Mouse (Mus musculus) fat pad, adult 2 months (tissue): ENCODE measurements around the gene Gm28305.
A peak's percentile ranks its signal among the peaks of the same experiment; 100 is the strongest.

Source experiments
- DNase-seq: peaks from one replicate; pipeline ENCODE4 v3.0.0-alpha.2; 2011; ENCODE audit warnings: low read depth, low spot score; ENCODE audit errors: extremely low read depth

The Gm28305 gene

DNA sequence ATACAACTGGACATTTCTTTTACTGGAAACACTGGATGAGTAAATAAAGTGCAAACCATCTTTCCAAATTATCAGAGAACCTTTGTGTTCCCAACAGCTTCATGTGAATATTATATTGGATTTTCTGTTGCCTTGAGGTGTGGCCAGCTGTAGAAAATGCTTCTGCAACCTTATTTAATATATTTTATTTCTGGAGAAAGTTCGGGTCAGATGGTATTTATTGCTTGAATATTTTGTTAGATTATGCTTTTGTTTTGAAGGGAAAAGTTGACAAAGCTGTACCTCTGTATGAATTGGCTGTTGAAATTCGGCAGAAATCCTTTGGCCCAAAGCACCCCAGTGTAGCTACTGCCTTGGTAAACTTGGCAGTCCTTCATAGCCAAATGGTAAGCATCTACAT is at the start of gene Gm28305:
Gene Gm28305 (plus strand): TSS at position 301 of the 400 bp plus-strand sequence.
- no peak for DNase-seq

DNA sequence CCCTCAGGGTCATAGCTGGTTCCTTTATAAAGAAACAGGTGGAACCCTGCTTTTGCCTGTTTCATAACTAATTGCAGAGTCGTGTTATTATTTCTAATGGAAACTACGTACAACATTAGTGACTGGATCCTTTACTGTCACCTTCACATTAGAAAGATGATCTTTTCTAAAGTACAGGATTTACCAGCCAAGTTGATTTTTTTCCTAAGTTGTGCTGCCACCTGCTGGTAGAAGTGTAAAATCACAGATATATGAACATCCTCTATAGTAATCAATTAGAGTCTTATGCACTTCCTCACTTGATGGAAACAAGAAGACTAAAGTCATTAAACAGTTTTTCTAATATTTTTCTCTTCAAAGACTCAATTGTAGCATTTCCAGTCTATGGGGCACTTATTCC is 44.0 kb upstream of the Gm28305 start:
- no peak for DNase-seq

- no peak for DNase-seq
Measured at GRCm38 (mm10) chr9:104000601-104001000, 39.9 kb upstream of the Gm28305 start.

GRCm38 (mm10) chr9:104001921-104002859 is 38.3 kb upstream of the Gm28305 start, which contains the start of gene Nphp3:
Gene Nphp3, plus strand, starts transcription at chr9:104002544.
- peak; percentile 98 for DNase-seq

- no peak for DNase-seq
Measured at GRCm38 (mm10) chr9:104002913-104003330, 37.5 kb upstream of the Gm28305 start.

DNA sequence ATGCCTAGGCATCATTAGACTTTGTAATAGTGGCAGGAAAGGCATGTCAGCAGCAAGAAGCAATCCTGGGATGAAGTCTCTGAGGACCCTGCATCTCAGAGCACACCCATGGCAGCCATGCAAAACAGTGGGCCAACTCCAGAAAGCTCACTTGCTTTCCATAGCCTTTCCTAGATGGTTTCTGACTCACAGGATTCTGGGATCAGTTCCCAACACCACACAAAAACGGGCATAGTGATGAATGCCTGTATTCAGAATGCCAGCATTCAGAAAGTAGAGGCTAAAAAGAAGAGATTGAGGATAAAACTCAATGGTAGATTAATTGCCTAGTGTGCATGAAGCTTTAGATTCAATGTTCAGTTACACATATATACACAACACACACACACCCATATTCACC is 25.9 kb upstream of the Gm28305 start:
- no peak for DNase-seq

- DNase-seq = no peak
Measured at GRCm38 (mm10) chr9:104021026-104021425, 19.4 kb upstream of the Gm28305 start.

- DNase-seq = no peak
Measured at GRCm38 (mm10) chr9:104027186-104027585, 13.3 kb upstream of the Gm28305 start.

DNA sequence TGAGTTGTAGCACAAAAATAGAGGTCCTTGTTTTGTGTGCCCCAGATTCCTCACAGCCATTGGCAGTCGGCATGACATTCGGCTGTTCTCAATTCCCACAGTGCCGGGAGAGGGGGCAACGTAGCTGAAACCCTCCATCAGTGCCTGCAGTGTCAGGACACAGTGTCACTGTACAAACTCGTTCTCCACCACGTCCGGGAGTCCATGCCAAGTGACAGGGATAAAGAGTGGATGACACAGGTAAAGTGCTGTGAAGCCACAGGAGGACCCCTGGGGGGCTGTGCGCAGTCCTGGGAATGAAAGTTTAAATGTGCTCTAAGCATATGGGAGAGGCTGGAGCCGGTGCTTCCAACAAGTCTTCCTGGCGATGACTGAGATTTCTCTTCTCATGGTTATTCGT is 10.6 kb upstream of the Gm28305 start:
- no peak for DNase-seq

DNA sequence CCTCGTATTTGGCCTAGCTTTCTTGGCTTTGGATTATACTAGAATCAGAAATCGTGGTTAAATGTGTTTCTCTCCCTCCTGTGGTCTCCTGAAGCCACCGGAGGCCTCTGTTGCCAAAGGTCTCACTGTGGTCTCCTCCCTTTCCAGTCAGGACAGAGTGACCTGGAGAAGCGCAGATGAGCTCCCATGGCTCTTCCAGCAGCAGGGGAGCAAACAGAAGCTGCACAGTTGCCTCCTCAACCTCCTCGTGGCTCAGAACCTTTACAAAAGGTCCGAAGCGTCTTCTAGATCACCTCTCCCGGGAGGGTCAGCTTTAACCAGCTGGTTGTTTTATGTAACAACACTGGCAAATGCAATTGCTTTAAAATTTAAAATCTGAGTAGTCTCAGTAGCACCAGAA is 6.2 kb upstream of the Gm28305 start:
- DNase-seq = no peak

- no peak for DNase-seq
Measured at GRCm38 (mm10) chr9:104034718-104035117, 5.7 kb upstream of the Gm28305 start.

- no peak for DNase-seq
Measured at GRCm38 (mm10) chr9:104035261-104036015, 5.0 kb upstream of the Gm28305 start.

DNA sequence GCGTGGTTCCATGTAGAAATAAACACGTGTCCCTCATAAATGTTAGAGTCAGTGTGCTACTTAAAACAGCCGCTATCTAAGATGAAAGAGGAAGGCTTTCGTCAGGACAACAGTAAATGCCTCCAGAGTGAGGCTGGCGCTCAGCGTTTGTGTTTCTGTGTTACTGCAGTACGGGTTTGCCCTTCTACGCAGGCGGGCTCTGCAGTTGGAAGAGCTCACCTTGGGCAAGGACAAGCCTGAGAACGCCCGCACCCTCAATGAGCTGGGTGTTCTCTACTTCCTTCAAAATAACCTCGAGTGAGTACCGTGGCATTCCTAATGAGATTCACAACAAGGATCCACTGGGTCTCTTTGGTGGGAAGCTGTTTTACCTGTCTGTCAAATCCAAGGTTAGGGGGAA is 2.2 kb upstream of the Gm28305 start:
- DNase-seq = no peak

- no peak for DNase-seq
Measured at GRCm38 (mm10) chr9:104039031-104039695, 1.3 kb upstream of the Gm28305 start.

DNA sequence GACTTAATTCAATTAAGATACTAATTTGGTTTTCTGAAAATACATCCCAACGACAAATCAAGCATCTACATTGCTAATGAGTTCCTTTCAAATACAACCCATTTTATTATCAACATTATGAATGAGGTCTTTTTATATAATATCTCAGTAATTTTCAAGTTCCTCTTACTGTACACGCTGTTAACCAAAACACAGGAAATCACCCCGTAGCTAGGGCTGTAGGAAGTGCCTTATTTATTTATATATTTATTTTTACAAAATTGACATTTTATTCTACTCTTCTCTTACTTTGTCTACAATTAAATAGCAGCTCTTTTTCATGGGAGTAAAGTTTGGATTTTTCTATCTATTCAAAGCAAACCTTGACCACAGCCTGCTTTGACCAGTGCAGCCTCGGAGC is 720 bp upstream of the Gm28305 start:
- DNase-seq = no peak

DNA sequence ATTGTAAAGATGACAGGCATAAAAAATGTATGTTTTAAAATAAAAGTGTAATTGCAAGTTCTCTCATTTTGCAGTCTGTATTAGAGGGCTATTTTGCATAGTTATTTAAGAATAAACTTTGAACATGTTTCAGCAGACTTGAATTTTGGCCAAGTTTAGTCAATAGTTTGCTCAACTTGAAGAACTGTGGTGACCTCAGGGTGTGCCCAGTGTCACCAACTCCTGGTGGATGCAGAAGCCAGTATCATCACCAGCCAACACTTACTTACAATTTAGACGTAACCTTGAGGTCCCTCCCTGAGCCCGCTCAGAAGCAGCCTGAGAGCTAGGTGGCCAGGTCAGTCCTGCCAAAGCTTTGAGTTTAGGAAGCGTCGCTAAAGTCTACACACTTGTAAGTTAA is 3.2 kb downstream of the Gm28305 start:
- DNase-seq = no peak

DNA sequence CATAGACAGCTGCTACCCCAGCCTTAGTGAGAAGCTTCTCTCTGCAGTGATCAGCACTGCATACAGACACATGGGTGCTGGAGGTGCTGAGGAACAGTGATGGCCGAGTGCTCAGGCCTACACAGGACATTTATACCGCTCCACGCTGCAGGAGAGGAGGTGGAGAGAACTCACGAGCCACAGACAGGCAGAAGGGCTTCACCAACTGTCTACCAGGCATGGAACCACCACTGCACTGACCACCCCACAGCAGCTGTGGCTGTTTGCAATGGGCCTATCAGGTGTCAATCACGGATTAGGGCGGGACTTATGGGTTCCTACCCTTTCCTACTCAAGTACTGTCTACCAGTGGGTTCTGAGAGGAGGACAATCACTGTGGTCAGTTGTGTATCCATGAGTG is 10.6 kb downstream of the Gm28305 start:
- no peak for DNase-seq

- DNase-seq = no peak
Measured at GRCm38 (mm10) chr9:104062430-104063243, 22.2 kb downstream of the Gm28305 start, which contains the start of gene Uba5. Gene Uba5, minus strand, starts transcription at chr9:104063134.

- no peak for DNase-seq
Measured at GRCm38 (mm10) chr9:104063244-104063961, 22.9 kb downstream of the Gm28305 start, which contains the start of gene Acad11. Gene Acad11, plus strand, starts transcription at chr9:104063377.

- DNase-seq = no peak
Measured at GRCm38 (mm10) chr9:104064571-104064970, 24.1 kb downstream of the Gm28305 start.
